Mouse (Mus musculus) cerebellum, postnatal 25 days (tissue): ENCODE measurements around the gene A630076J17Rik.

ENCODE experiments used
- DNase-seq, 2 experiments: peaks; one replicate each; pipeline ENCODE4 v3.0.0; 2021; ENCODE audit warnings: mixed read lengths in 2 of 2

A630076J17Rik gene

GRCm38 (mm10) chr3:107278479-107279269 lies 48.3 kb downstream of the A630076J17Rik start, which contains the start of gene Lamtor5:
Gene Lamtor5 (plus strand): TSS chr3:107278858.
- peak; percentile 96 for DNase-seq
